Mouse (Mus musculus) liver, postnatal 0 days (tissue): ENCODE measurements at regions not wholly inside any gene's neighbourhood (a gene's known extent, or its start where the extent isn't known, plus 50 kb on each side); places are given as distances from the start of the nearest gene placed in this dataset.

ENCODE experiments used
- CTCF ChIP-seq: sonication (generic); IDR thresholded peaks from 2 replicates; pipeline ENCODE4 v1.5.1; 2016; ENCODE audit warnings: antibody characterized with exemption, low read depth
- EP300 ChIP-seq: IDR thresholded peaks from 2 replicates; pipeline ENCODE4 v1.6.1; 2016; ENCODE audit warnings: antibody characterized with exemption, low read depth, mild to moderate bottlenecking

- TF ChIP-seq CTCF, result no peak
- no peak for TF ChIP-seq EP300
Observed at GRCm38 (mm10) chr13:45245651-45246050, 143.9 kb upstream of the Mylip start.
